Mouse (Mus musculus) small intestine, adult 2 months (tissue): ENCODE measurements around the gene Gucy1a1.

Experiments used
- CTCF ChIP-seq: fragments of 200-500 bp; IDR thresholded peaks from 2 replicates; pipeline ENCODE4 v1.5.1; 2012; ENCODE audit warnings: low read depth, mild to moderate bottlenecking, control low read depth, inconsistent platforms, low read length, moderate library complexity, mixed read lengths; ENCODE audit not compliant: insufficient replicate concordance, insufficient read length; ENCODE audit errors: extremely low read depth
- POLR2A ChIP-seq: fragments of 200-500 bp; IDR thresholded peaks from 2 replicates; pipeline ENCODE4 v1.6.1; 2012; ENCODE audit warnings: low read depth, mild to moderate bottlenecking, control low read depth, inconsistent platforms, low read length, moderate library complexity

DNA sequence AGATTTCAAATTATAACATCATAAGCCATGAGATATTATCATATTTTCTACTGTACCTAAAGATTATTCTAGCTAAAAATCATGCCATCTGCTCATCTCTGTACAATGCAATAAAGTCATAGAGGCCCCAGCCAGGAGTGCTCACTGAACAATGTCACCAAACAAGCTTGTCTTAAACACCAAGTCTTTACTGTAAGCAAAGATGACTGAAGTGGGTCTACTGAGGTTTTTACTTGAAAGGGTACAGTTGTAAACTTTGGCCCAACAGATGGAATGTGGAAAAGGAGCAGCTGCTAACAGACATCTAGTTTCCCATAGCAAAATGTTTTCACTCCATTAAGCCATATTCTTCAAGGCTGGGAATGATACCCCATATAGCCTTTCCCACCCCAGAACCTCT lies 35.9 kb upstream of the Gucy1a1 start:
- TF ChIP-seq POLR2A (no peak), CTCF (no peak)
